Mouse (Mus musculus) liver, embryonic 13.5 days (tissue): ENCODE measurements around the gene Iqcf1. TPM values are rescaled to one million over a fixed set of nuclear protein-coding genes. Genes with fewer than 3 reads are reported as not detected.

Experiments
- ATAC-seq: fragments of 200-750 bp; cut with Nextera tagmentation; 2 replicates; pipeline ENCODE4 v1.8.0; 2017; ENCODE audit warnings: low read depth, mild to moderate bottlenecking, moderate number of reproducible peaks, moderate library complexity
- DNase-seq: peaks from one replicate; pipeline ENCODE4 v3.0.0; 2022
- H3K27ac ChIP-seq: fragments of 300-500 bp; sonication (generic); 2 replicates; pipeline ENCODE4 v1.5.1; 2015; ENCODE audit warnings: moderate library complexity, mild to moderate bottlenecking, inconsistent platforms
- H3K27me3 ChIP-seq: fragments of 300-500 bp; sonication (generic); 2 replicates; pipeline ENCODE4 v1.6.1; 2015; ENCODE audit warnings: mild to moderate bottlenecking, inconsistent platforms
- H3K36me3 ChIP-seq: fragments of 300-500 bp; sonication (generic); 2 replicates; pipeline ENCODE4 v1.6.1; 2015; ENCODE audit warnings: mild to moderate bottlenecking, inconsistent platforms
- H3K4me1 ChIP-seq: fragments of 300-500 bp; sonication (generic); replicated peaks from 2 replicates; pipeline ENCODE4 v1.6.1; 2015; ENCODE audit warnings: inconsistent platforms
- H3K4me2 ChIP-seq: fragments of 300-500 bp; sonication (generic); 2 replicates; pipeline ENCODE4 v1.6.1; 2015; ENCODE audit warnings: inconsistent platforms, mild to moderate bottlenecking, moderate library complexity
- H3K4me3 ChIP-seq: fragments of 300-500 bp; sonication (generic); replicated peaks from 2 replicates; pipeline ENCODE4 v1.5.1; 2015; ENCODE audit warnings: mild to moderate bottlenecking, inconsistent platforms
- H3K9ac ChIP-seq: fragments of 300-500 bp; sonication (generic); 2 replicates; pipeline ENCODE4 v1.6.1; 2015; ENCODE audit warnings: mild to moderate bottlenecking, inconsistent platforms
- H3K9me3 ChIP-seq: fragments of 300-500 bp; sonication (generic); replicated peaks from 2 replicates; pipeline ENCODE4 v1.6.1; 2016; ENCODE audit warnings: inconsistent platforms
- WGBS: fragments of 180-500 bp; shearing (Covaris S2); methylation state at CpG from one replicate; pipeline ENCODE4 v1.1.7; 2015; ENCODE audit not compliant: insufficient replicate concordance; 5-methylcytosine and 5-hydroxymethylcytosine counted together
- polyA plus RNA-seq: library from polyadenylated mRNA; unstranded; fragments of >200 nt; fragmentation: Nextera tagmentation; extraction: Ambion mirVana; gene quantifications from 2 replicates; pipeline ENCODE4 v1.2.1, GENCODE M21; 2015

The Iqcf1 gene
- polyA plus RNA-seq: not detected in 2 replicates

GRCm38 (mm10) chr9:106499667-106500066 is at the start of gene Iqcf1:
Gene Iqcf1 (plus strand): TSS chr9:106499967.
- H3K9me3 ChIP-seq: no peaks in the 10 kb centered on the region
- H3K27me3 ChIP-seq: no peaks in the 10 kb centered on the region
- no peak within 1 kb of the TSS for H3K9ac ChIP-seq
- ATAC-seq (no peak), DNase-seq (no peak)
- no peak within 1 kb of the TSS for H3K4me3 ChIP-seq
- H3K4me1 ChIP-seq: no peaks in the 10 kb centered on the region
- H3K27ac ChIP-seq: no peak within 1 kb of the TSS
- no peaks in the 10 kb centered on the region for H3K36me3 ChIP-seq
- 80% methylated on average over 6 of the region's 6 CpGs for WGBS
- H3K4me2 ChIP-seq: no peak within 1 kb of the TSS

GRCm38 (mm10) chr9:106450661-106451060 is 49.1 kb upstream of the Iqcf1 start:
- no peak overlapping the region for H3K9ac ChIP-seq
- no peaks in the 10 kb centered on the region for H3K36me3 ChIP-seq
- peak overlapping the region; percentile 34 for H3K4me2 ChIP-seq
- DNase-seq: no peak
- H3K4me1 ChIP-seq: peaks cover 93% of the 10 kb centered on the region
- WGBS: 46% methylated on average over 9 of the region's 9 CpGs
- H3K4me3 ChIP-seq: no peak overlapping the region
- no peak for ATAC-seq
- H3K9me3 ChIP-seq: no peaks in the 10 kb centered on the region
- H3K27me3 ChIP-seq: peaks cover 48% of the 10 kb centered on the region
- peak overlapping the region; percentile 41; the same call in 1 of the 2 replicates for H3K27ac ChIP-seq

DNA sequence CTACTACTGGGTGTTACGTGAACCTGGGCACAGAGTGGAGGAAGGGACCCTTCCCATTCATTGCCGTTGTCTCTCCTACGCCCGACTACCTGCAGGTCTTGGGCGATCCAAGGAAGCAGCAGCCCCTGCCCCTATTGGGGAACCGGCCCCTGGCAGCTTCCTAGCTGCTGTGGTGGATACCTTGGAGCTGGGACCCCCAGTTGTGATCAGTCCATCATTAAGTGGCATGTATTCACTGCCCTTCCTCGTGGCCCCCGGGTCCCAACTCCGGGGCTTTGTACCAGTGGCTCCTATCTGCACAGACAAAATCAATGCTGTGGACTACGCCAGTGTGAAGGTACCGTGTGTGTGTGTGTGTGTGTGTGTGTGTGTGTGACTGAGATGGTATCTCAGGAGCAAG is 48.5 kb upstream of the Iqcf1 start:
- no peak overlapping the region for H3K4me3 ChIP-seq
- H3K9me3 ChIP-seq: no peaks in the 10 kb centered on the region
- ATAC-seq (no peak), DNase-seq (no peak)
- H3K4me2 ChIP-seq: peak overlapping the region; percentile 20; the same call in 1 of the 2 replicates
- no peaks in the 10 kb centered on the region for H3K36me3 ChIP-seq
- no peak overlapping the region for H3K27ac ChIP-seq
- H3K9ac ChIP-seq: no peak overlapping the region
- WGBS: 69% methylated on average over 11 of the region's 11 CpGs
- peaks cover 48% of the 10 kb centered on the region for H3K27me3 ChIP-seq
- peaks cover 91% of the 10 kb centered on the region for H3K4me1 ChIP-seq

DNA sequence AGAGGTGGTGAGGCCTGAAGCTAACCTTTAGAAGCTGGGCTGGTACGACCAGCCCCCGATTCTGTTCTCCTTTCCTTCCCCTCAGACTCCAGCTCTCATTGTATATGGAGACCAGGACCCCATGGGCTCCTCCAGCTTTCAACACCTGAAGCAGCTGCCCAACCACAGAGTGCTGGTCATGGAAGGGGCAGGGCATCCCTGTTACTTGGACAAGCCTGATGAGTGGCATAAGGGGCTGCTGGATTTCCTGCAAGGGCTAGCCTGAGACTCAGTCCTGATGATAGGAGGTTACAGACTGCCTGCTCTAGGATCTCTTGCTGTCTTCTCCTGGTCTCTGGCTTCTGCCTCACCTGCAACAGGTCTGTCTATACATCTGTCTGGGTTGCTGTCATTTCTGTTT is 47.9 kb upstream of the Iqcf1 start:
- peaks cover 91% of the 10 kb centered on the region for H3K4me1 ChIP-seq
- no peak for ATAC-seq

DNA sequence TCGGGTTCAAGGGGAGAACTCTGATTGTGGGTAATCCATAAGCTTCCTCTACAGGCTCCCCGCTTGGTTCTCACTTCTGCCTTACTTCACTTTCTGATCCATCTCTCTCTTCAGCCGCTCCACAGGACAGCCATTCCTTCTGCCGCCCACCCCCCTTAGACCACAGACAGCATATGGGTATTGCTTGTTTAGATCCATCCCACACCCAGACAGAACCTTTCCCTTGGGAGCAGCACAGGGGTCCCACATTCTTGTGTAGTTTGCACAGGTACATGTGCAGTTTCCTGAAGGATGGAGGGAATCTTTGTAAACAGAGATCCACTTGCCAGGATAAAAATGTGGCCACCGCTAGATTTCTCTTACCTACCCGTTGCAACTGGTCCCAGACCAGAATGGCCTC is 47.4 kb upstream of the Iqcf1 start:
- Histone ChIP-seq H3K9me3 (no peaks in the 10 kb centered on the region), H3K9ac (no peak overlapping the region), H3K27me3 (peaks cover 48% of the 10 kb centered on the region), H3K36me3 (no peaks in the 10 kb centered on the region), H3K4me3 (peak overlapping the region; percentile 66), H3K4me2 (peak overlapping the region; percentile 87), H3K27ac (0 out of 2 replicates have a peak overlapping the region, but pooled peaks have one; percentile 23), H3K4me1 (peaks cover 89% of the 10 kb centered on the region)
- ATAC-seq (no peak), DNase-seq (no peak)
- 49% methylated on average over 6 of the region's 6 CpGs for WGBS

More for the DNA sequence above, 47.9 kb upstream of the Iqcf1 start:
- no peaks in the 10 kb centered on the region for H3K9me3 ChIP-seq
- no peak for DNase-seq
- H3K36me3 ChIP-seq: no peaks in the 10 kb centered on the region
- WGBS: 72% methylated on average over 2 of the region's 2 CpGs
- peak overlapping the region; percentile 87; the same call in 1 of the 2 replicates for H3K4me2 ChIP-seq
- peaks cover 48% of the 10 kb centered on the region for H3K27me3 ChIP-seq
- no peak overlapping the region for H3K9ac ChIP-seq
- no peak overlapping the region for H3K27ac ChIP-seq
- no peak overlapping the region for H3K4me3 ChIP-seq

- DNase-seq (no peak), ATAC-seq (peak; percentile 18)
- peaks cover 48% of the 10 kb centered on the region for H3K27me3 ChIP-seq
- H3K4me3 ChIP-seq: peak overlapping the region; percentile 66
- peaks cover 84% of the 10 kb centered on the region for H3K4me1 ChIP-seq
- 16% methylated on average over 7 of the region's 7 CpGs for WGBS
- peak overlapping the region; percentile 80 for H3K27ac ChIP-seq
- H3K36me3 ChIP-seq: no peaks in the 10 kb centered on the region
- H3K4me2 ChIP-seq: peak overlapping the region; percentile 87
- H3K9ac ChIP-seq: 0 out of 2 replicates have a peak overlapping the region, but pooled peaks have one; percentile 70
- no peaks in the 10 kb centered on the region for H3K9me3 ChIP-seq
Observed at GRCm38 (mm10) chr9:106452821-106453220, 46.9 kb upstream of the Iqcf1 start.

GRCm38 (mm10) chr9:106453271-106454070 is 46.3 kb upstream of the Iqcf1 start, which contains the start of gene Pcbp4:
Gene Pcbp4 (plus strand): TSS chr9:106453291.
- H3K9me3 ChIP-seq: no peaks in the 10 kb centered on the region
- H3K27me3 ChIP-seq: peaks cover 48% of the 10 kb centered on the region
- H3K9ac ChIP-seq: peak within 1 kb of the TSS; percentile 70
- DNase-seq (no peak), ATAC-seq (peak; percentile 65)
- peak within 1 kb of the TSS; percentile 80 for H3K27ac ChIP-seq
- no peaks in the 10 kb centered on the region for H3K36me3 ChIP-seq
- H3K4me3 ChIP-seq: peak within 1 kb of the TSS; percentile 66
- peak within 1 kb of the TSS; percentile 87 for H3K4me2 ChIP-seq
- WGBS: 1% methylated on average over 28 of the region's 74 CpGs
- H3K4me1 ChIP-seq: peaks cover 78% of the 10 kb centered on the region

DNA sequence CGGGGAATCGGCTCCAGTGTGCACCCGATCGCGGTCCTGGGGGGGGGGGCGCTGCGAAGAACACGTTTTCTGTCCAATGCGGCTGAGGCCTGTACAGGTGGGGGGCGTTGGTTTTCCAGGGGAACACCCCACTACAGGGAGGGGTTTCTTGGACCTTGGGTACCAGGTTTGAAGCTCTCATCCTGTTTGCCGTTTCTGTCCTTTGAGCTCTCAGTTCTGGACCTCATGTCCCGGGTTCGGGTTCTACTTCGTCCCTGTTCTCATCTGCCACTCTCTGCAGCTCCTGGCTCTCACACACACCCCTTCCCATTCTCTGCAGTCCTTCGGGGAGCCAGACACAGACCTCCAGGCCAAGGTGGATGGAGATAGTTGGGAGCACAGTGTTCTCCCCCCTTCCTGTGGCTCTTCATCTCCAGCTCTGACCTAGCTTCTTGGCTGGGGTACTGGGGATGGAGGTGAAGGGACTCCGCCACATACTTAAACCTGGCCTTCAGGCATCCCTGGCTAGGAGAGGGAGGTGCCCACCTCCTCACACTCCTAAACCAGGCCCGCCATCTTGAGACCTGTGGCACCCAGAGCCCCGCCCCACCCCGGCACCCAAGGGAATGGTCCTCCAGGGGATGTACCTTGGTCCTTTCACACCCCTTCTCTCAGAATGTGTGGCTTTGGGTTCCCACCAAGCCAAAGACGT is 45.6 kb upstream of the Iqcf1 start:
- no peak for DNase-seq
- Histone ChIP-seq H3K9ac (peak overlapping the region; percentile 70), H3K4me1 (peaks cover 70% of the 10 kb centered on the region), H3K4me3 (peak overlapping the region; percentile 66), H3K27ac (peak overlapping the region; percentile 53; the same call in 1 of the 2 replicates), H3K9me3 (no peaks in the 10 kb centered on the region), H3K27me3 (peaks cover 48% of the 10 kb centered on the region), H3K36me3 (no peaks in the 10 kb centered on the region), H3K4me2 (peak overlapping the region; percentile 87)
- ATAC-seq: peak; percentile 4; the same call in 1 of the 2 replicates
- 10% methylated on average over 13 of the region's 20 CpGs for WGBS

DNA sequence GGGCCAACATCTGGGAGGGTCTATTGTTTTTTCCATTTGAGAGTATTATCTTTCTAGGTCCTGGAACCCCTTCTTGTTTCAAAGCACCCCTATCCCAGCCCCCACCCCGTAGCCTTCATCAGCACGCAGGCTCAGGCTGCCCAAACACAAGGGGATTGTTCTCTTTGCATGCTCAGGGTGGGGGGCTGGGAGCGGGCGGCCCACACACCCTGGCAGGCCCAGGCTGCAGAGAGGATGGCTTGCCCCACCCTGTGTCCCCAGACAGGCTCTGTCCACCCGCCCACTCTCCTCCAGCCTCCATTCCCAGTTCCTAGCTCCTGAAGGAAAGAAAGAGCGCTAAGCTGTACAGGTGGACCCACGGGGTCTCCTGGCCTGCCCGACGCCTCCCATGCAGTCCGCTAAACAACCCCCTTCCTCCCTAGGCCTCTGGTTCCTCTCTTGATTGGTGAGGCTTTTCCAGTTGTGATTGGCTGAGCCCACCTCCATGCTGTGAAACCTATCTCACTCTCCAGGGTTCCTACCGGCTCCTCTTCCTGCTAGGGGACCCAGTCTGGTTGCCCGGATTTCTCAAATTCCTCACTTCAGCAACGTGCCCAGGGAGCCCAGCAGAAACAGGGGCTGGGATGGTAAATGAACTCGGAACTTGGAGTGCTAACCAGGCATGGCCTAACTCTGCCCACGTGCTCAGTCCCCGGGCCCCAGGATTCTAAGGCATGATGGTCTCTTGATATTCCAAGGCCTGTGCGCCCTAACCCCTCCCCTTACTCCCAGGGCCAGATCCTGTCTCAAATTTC is 44.7 kb upstream of the Iqcf1 start:
- H3K27me3 ChIP-seq: peaks cover 48% of the 10 kb centered on the region
- H3K4me2 ChIP-seq: peak overlapping the region; percentile 87
- ATAC-seq (no peak), DNase-seq (no peak)
- no peaks in the 10 kb centered on the region for H3K9me3 ChIP-seq
- 0 out of 2 replicates have a peak, but pooled peaks cover 2% of the 10 kb centered on the region for H3K36me3 ChIP-seq
- H3K9ac ChIP-seq: peak overlapping the region; percentile 70
- H3K27ac ChIP-seq: peak overlapping the region; percentile 53; the same call in 1 of the 2 replicates
- WGBS: 19% methylated on average over 17 of the region's 17 CpGs
- H3K4me3 ChIP-seq: peak overlapping the region; percentile 66
- peaks cover 66% of the 10 kb centered on the region for H3K4me1 ChIP-seq

GRCm38 (mm10) chr9:106456325-106457162 is 43.2 kb upstream of the Iqcf1 start:
- peaks cover 51% of the 10 kb centered on the region for H3K4me1 ChIP-seq
- no peak overlapping the region for H3K27ac ChIP-seq
- no peak overlapping the region for H3K4me3 ChIP-seq
- no peaks in the 10 kb centered on the region for H3K9me3 ChIP-seq
- H3K27me3 ChIP-seq: peaks cover 36% of the 10 kb centered on the region
- no peak overlapping the region for H3K9ac ChIP-seq
- 65% methylated on average over 15 of the region's 15 CpGs for WGBS
- no peak for DNase-seq
- no peak for ATAC-seq
- peaks cover 5% of the 10 kb centered on the region; the same call in 1 of the 2 replicates for H3K36me3 ChIP-seq
- no peak overlapping the region for H3K4me2 ChIP-seq
